Mouse (Mus musculus) fat pad, adult 2 months (tissue): Measurements from ENCODE around the gene Ctps.
"Not testable (repeated sequence)": the region's sequence is repeated elsewhere in the genome, so short reads cannot be mapped to it uniquely, and the experiment has no call there.

Source experiments
- DNase-seq: peaks from one replicate; pipeline ENCODE4 v3.0.0-alpha.2; 2011; ENCODE audit warnings: low read depth, low spot score; ENCODE audit errors: extremely low read depth

Ctps gene

DNA sequence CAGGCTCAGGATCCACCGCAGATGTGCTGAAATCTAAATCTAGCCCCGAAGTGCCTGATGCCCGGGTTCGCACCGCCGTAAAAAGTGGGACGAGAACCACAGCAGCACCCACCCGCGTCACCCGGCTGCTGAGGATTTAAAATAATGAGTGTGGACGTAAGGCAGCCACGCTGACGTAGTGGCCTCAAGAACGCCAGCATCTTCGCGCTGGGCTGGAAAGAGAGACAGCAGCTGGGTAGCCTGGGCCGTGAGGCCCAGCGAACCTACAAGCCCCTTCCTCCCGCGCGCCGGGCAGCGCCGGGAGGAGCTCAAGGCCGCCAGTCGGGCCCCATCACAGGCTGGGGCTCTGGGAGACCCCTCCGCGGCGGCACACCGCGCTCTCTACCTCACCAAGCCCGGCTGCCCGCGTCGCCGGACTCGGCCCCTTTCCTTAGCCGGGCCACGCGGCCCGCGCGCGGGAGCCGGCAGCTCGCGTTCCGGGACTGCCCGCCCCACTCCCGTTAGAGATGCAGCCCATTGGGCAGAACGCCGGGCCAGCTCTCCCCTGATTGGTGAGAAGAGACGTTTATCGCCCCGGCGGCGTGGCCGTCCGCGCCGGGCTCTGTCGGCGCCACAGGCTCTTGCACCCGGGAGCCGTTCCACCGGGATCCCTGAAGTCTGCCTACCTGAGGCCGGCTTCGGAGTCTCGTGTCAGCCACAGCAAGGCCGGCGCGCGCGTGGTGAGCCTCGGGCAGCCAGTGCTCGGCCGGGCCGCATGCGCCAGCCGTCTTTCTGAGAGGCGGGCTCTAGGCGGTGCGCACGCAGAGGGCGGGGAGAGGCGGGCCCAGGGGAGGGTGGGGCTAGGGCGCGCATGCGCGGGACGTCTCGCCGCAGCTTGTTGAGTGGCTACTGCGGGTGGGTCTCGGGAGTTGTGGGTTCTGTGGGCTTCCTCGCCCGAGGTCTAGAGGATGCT is at the start of gene Ctps:
TSS of gene Ctps (minus strand) at position 791 of the 952 bp plus-strand sequence.
- no peak for DNase-seq

DNA sequence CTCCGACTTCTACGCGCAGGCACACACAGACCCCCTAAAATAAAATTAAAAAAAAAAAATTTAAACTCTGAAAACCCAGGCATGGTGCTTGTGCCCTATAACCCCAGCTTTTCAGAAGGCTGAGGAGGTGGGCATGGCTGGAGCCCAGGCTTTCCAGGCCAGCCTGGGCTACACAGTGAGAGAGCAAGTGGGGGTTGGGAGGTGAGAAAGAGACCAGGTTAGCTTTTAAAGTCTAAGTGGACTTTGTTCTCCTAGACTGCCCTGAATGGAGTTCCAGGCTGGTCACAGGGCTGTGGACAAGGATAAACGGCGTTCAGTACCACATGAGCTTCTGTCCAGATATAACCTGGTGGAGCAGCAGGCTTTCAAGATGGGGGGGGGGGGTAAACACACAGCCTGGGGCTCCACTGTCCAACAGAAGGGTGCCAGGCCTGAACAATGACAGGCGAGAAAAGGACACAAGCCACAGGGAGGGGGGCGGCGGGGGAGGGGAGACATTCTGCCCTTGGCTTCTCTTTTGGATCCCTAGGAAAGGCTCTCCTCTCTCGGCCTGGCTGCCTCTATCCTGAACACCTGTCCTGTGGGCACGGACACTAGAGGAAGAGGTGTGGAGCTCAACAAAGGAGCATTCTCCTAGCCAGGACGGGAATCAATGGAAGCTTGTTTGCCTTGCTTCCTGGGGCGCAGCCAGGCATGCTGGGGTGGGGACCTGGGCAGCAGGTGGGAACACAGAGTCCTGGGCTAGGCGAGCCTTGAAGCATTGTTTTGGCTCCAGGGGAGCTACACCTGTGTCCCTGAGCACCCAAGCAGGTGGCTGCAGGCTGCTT is 46.3 kb upstream of the Ctps start:
- no peak for DNase-seq

DNA sequence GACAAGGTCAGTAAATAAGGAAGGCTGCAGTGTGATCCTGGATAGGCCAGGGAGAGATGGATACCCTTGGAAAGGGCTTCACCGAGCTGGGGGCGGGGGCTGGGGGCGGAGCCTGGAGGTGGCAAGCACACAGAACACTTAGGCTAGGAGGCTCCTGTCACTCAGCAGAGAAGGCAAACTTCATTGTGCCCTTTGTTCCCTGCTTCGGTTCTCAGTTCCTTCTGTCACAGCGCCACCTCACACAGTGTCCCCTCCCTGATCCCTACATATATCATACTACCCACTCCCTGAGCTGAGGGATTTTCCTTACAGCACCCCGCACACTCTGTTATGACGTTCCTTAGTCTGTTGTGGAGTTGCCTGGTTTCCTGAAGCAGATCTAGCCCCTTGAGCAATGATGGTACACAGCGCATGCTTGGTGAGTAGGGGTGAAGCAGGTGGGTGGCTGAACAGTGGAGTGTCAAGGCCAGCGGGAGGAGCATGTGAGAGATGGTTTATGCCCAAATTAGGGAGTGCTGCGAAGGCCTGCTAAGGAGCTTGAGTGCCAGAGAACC is 45.5 kb upstream of the Ctps start:
- no peak for DNase-seq

DNA sequence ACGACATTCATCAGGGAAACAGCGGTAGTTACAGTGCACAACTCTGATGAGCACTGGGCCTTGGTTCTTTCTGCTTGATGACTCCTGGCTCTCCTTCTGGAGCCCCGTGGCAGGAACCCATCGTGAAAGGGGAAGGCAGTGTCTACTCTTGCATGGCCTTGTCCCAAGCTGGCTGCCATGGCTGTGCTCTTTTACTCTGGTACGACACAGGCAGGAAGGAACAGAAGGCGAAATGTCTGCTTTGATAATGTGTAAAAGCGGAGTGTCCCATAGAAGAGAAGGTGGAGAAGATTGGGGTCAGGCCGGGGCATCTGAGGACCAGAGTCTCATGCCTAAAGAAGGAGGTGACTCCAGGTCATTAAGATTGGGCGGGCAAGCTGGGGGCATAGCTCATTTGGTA is 44.6 kb upstream of the Ctps start:
- DNase-seq, result no peak

DNA sequence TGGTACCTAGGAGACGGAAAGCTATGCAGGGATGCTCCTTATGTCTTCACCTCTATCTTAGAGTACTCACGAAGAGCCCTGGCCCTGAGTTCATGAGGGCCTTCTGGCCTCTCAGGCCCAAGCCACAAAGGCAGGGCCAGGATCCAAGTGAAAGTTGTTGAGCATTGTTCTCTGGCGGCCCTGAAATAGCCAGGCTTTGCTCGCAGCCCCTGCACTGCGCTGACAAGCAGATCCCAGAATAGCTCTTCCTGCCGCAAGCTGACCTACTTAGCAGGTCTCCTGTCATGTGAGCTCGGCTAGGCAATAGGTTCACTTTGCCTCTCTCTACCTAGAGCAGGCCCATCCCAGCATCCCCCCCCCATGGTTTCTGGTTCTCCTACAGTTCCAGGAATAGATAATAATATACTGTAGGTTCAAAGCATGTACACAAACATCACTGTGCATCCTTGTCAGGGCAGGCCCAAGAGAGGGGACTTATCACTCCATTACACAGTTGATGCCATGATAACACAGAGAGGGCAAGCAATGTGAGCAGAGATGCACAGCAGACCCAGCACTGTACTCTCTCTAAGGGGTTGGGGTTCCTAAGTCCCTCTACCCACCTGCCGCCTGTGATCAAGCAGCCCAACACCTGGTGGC is 43.7 kb upstream of the Ctps start:
- DNase-seq, result no peak

DNA sequence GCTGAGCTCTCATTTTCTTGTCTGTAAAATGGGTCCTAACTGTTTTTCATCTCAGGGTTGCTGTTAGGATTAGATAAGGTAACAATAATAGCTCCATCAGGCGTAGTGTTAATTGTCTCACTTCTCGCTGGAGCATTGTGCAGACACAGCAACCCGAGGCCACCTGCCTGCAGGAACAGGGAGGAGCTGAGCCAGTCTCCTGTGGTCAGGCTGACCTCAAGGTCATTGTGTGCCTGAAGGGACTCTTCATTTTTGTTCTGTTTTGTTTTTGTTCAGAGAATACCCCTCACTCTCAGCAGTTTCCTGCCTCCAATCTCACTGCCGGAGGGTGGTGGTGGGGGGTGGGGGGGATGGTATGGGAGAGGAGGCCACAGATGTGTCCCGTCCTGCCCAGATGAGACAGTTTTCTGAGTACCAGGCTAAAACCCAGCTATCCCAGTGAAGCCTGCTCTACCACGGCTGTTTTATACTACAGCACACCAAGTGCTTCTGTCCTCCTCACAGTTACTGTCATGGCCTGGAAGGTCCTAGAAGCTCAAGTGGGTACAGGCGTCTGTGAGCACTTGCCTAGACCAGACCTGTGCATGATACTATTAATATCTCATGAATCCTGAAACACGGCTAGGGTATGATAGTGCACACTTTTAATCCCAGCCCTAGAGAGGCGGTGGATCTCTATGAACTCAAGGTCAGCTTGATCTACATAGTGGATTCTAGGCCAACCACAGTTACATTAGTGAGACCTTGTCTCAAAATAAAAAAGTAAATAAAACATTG is 42.4 kb upstream of the Ctps start:
- no peak for DNase-seq

DNA sequence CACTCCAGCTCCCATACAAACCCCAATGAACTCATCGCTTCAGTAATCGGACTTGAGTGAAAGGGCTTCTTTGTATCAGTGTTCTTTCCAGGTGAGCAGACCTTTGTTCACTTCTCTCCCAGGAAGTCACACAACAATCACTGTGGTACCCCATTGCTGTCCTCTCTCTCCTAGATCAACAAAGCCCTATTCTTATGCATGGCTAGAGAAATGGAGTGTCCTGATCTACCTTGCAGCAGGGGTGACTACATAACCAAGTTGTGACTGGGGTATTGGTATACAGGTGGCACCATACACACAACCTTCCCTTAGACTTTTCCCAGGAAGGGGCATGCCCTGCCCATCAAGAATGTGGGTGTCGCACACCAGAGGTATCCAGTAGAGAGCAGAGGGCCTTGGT is 40.9 kb upstream of the Ctps start:
- no peak for DNase-seq

DNA sequence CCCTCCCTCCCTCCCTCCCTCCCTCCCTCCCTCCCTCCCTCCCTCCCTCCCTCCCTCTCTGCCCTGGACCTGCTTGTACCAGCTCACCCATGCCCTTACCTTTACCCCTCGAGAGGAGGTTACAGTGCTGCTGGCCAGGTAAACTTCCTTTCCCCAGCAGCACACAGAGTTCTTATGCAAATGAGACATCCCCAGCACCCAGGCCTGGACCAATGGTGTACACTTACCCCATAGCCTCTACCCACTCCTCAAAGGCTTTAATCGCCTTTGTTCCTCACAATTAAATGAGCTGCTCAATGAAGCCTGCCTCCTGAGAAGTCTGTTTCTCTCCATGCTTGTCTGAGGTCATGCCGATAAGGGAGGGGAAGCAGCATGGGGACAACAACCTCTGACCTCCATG is 36.9 kb upstream of the Ctps start:
- no peak for DNase-seq

DNA sequence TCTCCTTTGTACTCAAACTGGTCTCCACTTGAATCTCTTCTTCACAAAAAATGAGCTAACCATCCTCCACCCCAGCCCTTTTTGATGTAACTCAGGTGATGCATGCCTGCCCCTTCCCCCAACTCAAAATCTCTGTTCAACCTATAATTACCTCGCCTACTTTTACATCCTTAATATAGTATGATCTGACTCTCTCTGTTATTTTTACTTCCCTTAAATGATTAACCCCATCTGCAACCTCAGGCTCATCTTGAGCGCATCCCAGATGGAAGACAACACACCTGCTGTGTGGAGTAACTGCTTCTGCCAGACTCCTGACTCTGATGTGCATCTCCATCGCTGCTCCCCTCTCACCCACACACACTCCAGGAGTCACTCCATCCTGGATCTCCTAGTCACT is 32.6 kb upstream of the Ctps start:
- no peak for DNase-seq

DNA sequence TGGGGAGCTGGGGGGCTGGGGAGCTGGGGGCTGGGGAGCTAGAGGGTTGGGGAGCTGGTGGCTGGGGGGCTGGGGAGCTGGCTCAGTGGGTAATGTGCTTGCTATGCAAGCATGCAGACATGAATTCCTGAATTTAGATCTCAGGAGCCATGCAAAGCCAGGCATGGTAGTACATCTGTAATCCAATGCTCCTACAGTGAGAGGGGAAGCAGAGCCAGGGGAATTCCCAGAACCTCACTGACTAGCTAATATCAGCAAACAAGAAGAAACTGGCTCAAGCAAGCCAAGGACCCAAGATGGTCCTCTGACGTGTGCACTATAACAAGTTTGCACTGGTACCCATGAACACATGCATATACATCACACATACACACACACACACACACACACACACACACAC is 31.7 kb upstream of the Ctps start:
- no peak for DNase-seq

DNA sequence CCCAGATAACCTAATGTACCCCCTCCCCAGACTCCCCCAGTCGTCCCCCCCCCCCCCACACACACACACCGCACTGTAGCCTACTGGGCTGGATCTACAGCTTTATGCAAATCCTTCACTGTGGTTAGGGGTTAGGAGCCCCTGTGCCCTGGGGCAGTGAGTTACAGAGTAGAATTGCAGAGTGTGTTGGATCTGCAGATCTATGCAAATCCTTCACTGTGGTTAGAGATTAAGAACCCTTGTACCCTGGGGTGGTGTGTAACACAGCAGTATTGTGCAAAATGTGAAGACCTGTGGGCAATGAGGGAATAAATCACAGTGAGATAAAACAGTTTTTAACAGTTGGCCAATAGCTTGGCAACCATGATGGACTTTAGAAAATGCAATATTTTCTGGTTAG is 28.8 kb upstream of the Ctps start:
- DNase-seq, result peak; percentile 49

DNA sequence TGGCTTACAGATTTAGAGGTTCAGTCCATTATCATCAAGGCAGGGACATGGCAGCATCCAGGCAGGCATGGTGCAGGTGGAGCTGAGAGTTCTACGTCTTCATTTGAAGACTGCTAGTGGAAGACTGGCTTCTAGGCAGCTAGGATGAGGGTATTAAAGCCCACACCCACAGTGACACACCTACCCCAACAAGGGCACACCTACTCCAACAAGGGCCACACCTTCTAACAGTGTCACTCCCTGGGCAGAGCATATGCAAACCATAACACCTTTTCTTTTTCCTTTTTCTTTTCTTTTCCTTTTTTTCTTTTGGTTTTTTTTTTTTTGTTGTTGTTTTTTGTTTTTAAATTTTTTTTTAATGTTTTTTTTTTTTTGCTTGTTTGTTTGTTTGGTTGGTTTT is 26.1 kb upstream of the Ctps start:
- not testable (repeated sequence) for DNase-seq

DNA sequence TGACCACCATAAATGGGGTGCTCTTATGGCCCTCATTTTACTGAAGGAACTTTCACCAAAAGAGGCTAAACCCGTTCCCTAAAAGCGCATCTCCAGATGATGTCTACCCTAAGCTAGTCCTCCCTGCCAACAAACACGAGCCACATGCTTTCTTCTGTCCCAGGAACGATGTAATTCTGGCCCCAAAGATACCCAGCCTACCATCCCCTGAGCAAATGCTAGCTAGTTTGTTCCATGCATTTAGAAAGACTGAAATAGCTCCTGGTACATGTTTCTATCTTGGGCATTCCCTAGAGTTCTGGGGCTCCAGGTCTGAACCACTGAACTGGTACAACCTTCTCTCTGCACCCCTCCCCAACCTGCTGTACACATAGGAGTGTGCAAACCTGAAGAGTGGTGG is 20.9 kb upstream of the Ctps start:
- DNase-seq, result no peak

DNA sequence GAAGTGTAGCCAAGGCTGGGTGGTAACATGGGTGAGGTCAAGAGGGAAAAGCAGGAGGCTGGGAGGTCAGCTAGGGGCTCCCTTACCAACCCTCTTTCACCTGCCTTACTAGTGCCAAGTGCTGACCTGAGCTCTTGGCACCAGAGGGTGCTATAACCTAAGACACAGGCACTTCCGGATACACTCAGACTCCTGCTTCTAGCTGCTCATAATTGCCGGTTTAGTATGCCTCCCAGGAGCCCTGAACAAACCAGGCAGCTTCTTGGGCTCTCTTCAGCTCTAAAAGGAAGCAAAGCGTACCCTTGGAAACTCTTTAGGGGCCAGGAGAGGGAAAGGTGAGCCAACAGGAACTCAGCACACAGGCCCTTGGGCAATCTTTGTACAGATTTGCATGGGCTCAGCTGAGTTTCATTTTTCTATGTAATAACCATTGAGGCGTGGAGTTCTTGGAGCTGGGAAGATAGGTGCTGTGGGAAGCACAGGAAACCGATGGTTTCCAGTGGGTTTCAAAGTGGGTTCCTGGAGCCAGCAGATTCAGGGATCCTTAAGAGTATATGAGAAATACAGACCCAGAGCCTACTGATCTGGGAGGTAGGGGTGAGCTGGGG is 19.8 kb upstream of the Ctps start:
- no peak for DNase-seq

DNA sequence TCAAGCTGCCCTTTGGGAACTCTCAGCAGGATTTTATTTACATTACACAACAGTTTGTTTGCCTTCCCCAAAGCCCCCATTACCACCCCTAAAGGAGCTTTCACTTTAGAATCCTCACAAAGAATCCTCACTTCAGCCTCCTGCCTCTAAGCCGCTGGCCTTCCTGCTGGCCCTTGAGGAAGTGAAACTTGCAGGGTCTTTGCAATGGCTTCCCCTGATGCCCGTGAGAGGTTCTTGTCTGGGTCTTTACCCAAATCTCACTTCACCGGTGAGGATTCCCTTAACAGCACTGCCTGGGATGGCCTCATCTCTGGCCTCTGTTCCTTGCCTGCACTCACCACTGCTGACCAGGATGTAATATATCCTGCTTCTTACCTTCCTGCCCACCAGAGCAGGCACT is 19.0 kb upstream of the Ctps start:
- no peak for DNase-seq

DNA sequence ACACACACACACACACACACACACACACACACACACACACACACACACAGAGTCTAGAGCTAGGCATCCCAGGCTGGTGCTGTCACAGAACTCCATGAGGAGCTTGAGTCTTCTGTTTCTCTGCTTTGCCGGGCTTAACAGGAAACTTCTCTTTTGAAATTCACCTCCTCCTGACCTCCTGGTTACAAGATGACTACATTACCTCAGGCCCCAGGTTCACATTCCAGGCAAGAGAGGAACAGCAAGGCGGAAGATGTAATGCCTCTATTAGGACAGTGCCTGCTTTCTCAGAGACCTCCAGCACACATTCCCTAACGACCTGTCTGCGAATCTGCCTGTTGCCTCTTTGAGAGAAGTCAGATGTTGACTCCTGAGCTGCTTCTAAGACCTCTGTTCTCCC is 18.4 kb upstream of the Ctps start, which contains the start of gene Gm8439:
TSS of gene Gm8439 (plus strand) at position 301 of the 400 bp plus-strand sequence.
- DNase-seq, result no peak

DNA sequence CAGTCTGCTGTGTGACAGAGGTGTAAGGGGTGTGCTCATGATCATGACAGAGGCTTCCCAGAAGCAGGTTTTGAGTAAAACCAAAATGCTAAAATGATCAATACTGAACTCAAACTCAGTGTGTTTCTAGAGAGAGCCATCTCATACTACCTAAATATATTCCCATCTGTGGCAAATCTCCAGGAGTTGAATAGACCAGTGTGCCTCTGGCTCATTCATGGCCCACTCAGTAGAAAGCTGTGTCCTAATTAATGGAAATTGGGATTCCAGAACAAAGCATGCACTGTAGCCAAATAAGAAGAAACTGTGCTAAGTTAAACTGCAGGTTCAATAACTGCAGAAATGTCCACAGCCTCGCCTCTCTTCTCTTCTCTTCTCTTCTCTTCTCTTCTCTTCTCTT is 16.9 kb upstream of the Ctps start:
- no peak for DNase-seq

DNA sequence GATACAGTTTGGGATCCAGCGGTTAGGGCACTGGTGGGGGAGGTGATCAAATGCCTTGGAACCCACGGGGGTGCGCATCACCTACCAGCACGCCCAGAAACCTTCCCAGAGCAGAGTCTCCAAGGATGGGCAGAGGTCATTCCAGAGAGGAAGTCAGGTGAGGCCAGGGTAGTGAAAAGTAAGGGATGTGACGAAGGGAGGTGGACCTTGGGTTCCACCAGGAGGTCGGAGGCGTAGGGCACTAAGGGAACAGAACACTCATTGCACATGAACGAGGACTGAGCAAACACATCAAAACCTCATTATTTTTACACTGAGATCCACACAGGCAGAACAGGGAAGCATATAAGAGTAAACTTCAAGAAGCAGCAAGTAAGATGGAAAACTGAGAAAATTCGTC is 11.6 kb upstream of the Ctps start:
- no peak for DNase-seq

DNA sequence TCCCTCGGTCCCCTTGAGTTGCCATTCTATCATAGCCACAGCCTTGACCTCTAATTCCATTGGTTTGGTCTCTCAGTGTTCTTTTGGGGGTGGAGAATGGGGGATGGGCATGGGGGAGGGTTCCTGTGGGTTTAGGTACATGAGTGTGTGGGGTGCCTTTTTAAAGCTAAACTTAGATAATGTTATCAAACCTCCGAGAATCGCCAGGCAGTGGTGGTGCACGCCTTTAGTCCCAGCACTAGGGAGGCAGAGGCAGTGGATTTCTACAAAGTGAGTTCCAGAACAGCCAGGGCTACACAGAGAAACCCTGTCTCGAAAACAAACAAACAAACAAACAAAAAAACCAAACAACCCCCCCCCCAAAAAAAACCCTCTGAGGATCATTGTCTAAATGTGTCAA is 10.8 kb upstream of the Ctps start:
- no peak for DNase-seq

DNA sequence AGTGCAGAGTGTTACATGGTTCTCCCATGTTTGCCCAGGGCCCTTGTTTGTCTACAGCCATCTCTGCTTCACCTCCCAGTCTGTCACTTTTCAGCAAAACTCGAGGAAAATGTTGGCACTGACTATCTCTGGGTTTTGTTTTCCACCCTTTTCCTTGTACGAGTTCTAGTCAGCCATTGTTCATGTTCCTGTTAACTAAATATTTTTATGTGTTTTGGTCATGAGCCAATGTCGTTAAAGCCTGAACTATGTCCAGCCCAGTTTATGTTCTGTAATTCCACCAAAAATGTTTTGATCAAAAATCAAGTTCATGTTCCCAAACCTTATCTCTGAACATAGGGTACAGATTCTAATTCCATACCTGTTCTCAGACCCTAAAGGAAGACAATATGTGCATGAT is 1.6 kb upstream of the Ctps start:
- DNase-seq, result no peak
